Mouse (Mus musculus): Measurements from ENCODE around the gene Gabrr2. TPM values are rescaled to one million over a fixed set of nuclear protein-coding genes. Genes with fewer than 3 reads are reported as not detected.
"Not testable (repeated sequence)": the region's sequence is repeated elsewhere in the genome, so short reads cannot be mapped to it uniquely, and the experiment has no call there.

The Gabrr2 gene
- polyA plus RNA-seq, 1 experiment = 3.7 TPM

- DNase-seq (ENCODE audit: low read depth) = no peak
Observed at GRCm38 (mm10) chr4:33070326-33070725, 7.5 kb downstream of the Gabrr2 start.

- no peak for DNase-seq (ENCODE audit: low read depth)
Observed at GRCm38 (mm10) chr4:33071337-33071736, 8.5 kb downstream of the Gabrr2 start.

- no peak for DNase-seq (ENCODE audit: low read depth)
Observed at GRCm38 (mm10) chr4:33072526-33073161, 9.8 kb downstream of the Gabrr2 start.

- DNase-seq (ENCODE audit: low read depth) = no peak
Observed at GRCm38 (mm10) chr4:33074406-33074805, 11.6 kb downstream of the Gabrr2 start.

GRCm38 (mm10) chr4:33074851-33075250 lies 12.1 kb downstream of the Gabrr2 start:
- DNase-seq (ENCODE audit: low read depth) = no peak

- no peak for DNase-seq (ENCODE audit: low read depth)
Observed at GRCm38 (mm10) chr4:33075776-33076524, 13.2 kb downstream of the Gabrr2 start.

- no peak for DNase-seq (ENCODE audit: low read depth)
Observed at GRCm38 (mm10) chr4:33077161-33077560, 14.4 kb downstream of the Gabrr2 start.

GRCm38 (mm10) chr4:33077724-33078123 lies 14.9 kb downstream of the Gabrr2 start:
- DNase-seq (ENCODE audit: low read depth) = no peak

- no peak for DNase-seq (ENCODE audit: low read depth)
Observed at GRCm38 (mm10) chr4:33078492-33078891, 15.7 kb downstream of the Gabrr2 start.

GRCm38 (mm10) chr4:33099118-33099694 lies 36.4 kb downstream of the Gabrr2 start:
- no peak for DNase-seq (ENCODE audit: low read depth)

GRCm38 (mm10) chr4:33109720-33110458 lies 47.1 kb downstream of the Gabrr2 start:
- DNase-seq (ENCODE audit: low read depth) = no peak

- no peak for DNase-seq (ENCODE audit: low read depth)
Observed at GRCm38 (mm10) chr4:33110845-33111244, 48.0 kb downstream of the Gabrr2 start.

GRCm38 (mm10) chr4:33111358-33111757 lies 48.6 kb downstream of the Gabrr2 start:
- no peak for DNase-seq (ENCODE audit: low read depth)

- DNase-seq (ENCODE audit: low read depth) = not testable (repeated sequence)
Observed at GRCm38 (mm10) chr4:33112866-33113265, 50.1 kb downstream of the Gabrr2 start.

- DNase-seq (ENCODE audit: low read depth) = not testable (repeated sequence)
Observed at GRCm38 (mm10) chr4:33119118-33119517, 56.3 kb downstream of the Gabrr2 start.

GRCm38 (mm10) chr4:33124493-33124892 lies 61.7 kb downstream of the Gabrr2 start:
- DNase-seq (ENCODE audit: low read depth) = no peak

GRCm38 (mm10) chr4:33125409-33126084 lies 62.7 kb downstream of the Gabrr2 start:
- no peak for DNase-seq (ENCODE audit: low read depth)

- DNase-seq (ENCODE audit: low read depth) = no peak
Observed at GRCm38 (mm10) chr4:33132221-33132620, 69.4 kb downstream of the Gabrr2 start, which contains the start of gene Gabrr1. Gene Gabrr1 (plus strand): TSS chr4:33132521.
